Mouse (Mus musculus): ENCODE data around the gene Gm21903.

DNA sequence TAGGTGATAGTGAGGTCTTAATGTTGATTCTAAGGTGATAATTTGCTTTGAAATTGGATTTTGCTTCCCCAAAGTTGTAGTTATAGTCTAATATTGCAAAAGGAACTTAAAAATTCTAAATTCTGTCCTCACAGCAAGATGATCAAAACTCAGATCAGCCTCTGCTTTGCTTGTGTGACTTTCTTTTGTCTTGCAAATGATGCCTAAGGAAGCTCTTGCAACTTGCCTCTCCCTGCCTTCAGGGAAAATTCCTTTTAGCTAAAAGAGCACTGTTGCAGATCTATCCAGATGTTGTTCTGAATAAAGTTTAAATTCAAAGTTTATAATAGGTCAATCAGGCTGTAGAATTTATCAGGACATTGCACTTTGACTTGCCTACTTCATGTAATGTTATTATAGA is 20.5 kb upstream of the Gm21903 start:
- TF ChIP-seq CTCF (conservative IDR thresholded peaks at IDR 0.05; ENCODE audit: low read length): no peak
- no peak for TF ChIP-seq POU5F1 (IDR thresholded peaks at IDR 0.05; ENCODE audit: borderline replicate concordance, low read length)
- TF ChIP-seq NANOG (IDR thresholded peaks at IDR 0.05; ENCODE audit: borderline replicate concordance, low read length): 0 out of 2 replicates have a peak, but pooled peaks have one; percentile 9

Measured in E14TG2a.4 (cell line).